Mouse (Mus musculus) layer of hippocampus, postnatal 14 days (tissue): Measurements from ENCODE around the gene Osbpl7. TPM values are rescaled to one million over a fixed set of nuclear protein-coding genes. Genes with fewer than 3 reads are reported as not detected.

Experiments used
- DNase-seq, 2 experiments: peaks; one replicate each; pipeline ENCODE4 v3.0.0; 2021 to 2022; ENCODE audit warnings: low spot score in 2 of 2, mixed read lengths in 1 of 2
- long read RNA-seq, 2 experiments: library from polyadenylated mRNA; stranded (forward); transcript quantifications; one replicate each; pipeline ENCODE4 v2.0.0; 2021
- total RNA-seq, 2 experiments: library from RNA; stranded (reverse); gene quantifications; 2 replicates each; pipeline ENCODE4 v1.2.3; 2021

The Osbpl7 gene
- total RNA-seq = 10 to 100 TPM; 15.1 to 16.2 TPM
- long read RNA-seq, experiment 1, partial matches to known transcripts = 1 of 8 reads
- long read RNA-seq, experiment 1, other reads (novel, unspliced or antisense) = 2 of 8 reads
- long read RNA-seq, experiment 2, partial matches to known transcripts = 2 of 12 reads
- long read RNA-seq, experiment 2, other reads (novel, unspliced or antisense) = 3 of 12 reads

DNA sequence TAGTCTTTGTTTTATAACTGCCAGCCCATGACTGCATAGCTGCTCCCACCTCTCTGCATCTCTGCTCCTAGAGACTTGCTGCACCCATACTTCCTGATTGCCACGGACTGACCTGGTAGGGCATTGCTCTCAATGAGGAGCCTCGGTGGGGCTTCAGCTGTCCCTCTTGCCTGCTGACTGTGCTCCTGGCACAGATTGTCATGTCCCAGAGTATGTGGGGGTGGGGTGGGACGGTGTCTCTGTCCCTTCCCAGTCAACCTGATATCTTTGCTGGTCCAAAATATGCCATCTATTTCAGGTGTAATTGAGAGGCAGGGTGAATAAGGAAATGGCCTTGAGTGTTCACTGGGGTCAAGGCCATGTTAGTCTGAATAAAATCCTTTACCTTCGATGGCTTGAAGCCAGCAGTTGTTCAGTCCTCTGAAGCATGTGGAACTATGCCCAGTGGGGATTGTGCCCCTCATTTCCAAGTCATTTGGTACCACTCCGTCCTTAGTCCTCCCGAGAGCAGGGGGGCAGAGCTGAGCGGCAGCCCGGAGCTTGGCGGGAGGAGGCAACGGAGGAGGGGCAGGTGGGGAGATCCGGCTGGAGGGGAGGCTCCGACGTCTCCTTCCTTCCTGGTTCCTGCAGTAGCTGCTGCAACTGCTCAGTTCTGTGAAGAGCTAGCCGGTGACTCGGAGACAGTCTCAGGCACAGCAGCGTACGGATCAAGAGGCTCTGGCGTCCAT, at the start of gene Osbpl7:
Gene Osbpl7, plus strand, starts transcription at position 413 of the 728 bp plus-strand sequence.
- DNase-seq = peak; percentile 69 to 77

DNA sequence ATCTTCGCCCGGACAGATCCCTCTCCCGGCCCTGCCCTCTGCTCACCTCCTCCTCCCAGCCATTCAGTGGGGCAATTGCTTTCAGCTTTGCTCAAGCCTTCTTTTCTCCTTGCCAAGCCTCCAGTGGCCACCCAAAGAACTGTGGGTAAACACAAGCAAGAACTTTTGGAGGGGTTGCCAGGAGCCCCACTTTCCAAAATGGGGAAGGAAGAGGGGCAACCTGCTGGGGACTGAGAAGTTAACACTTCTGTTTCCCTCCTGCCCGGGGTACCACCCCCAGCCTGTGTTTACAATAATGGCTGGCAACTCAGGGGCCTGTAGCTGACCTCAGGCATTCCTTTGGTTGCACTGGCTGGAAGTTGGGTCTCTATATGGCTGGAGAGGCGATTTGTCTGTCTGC, 47.3 kb upstream of the Osbpl7 start:
- no peak for DNase-seq

DNA sequence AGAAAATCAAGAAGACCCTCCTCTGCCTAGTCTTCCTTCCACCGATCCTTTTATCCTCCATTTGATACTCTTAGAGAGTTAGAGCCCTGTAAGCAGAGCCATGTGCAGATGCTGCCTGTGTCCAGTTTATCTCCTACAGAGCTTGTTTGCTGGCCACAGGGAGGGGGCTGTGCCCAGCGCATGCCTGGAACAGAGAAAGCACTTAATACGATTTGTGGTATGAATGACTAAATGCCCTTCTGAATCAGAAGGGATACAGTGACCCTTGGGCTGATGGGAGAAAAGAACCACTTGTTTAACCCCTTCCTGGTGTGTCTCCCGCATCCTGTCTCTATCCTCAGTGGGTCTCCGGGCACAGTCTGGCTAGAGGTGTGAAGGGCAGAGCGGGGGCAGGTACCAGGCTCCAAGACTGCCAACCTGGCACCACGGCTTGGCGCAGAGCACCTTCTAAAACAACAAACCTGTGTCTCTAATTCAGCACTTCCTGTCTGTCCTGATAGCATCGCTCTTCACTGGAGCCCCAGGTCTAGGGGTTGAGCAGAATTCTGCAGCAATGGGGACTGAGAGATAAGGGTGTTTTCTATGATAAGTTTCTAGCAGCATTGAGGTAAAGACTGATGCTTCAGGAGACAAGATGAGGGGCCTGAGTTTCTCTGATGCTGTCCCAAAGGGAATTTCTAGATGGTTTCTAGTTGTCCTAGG, 43.2 kb upstream of the Osbpl7 start:
- no peak for DNase-seq

DNA sequence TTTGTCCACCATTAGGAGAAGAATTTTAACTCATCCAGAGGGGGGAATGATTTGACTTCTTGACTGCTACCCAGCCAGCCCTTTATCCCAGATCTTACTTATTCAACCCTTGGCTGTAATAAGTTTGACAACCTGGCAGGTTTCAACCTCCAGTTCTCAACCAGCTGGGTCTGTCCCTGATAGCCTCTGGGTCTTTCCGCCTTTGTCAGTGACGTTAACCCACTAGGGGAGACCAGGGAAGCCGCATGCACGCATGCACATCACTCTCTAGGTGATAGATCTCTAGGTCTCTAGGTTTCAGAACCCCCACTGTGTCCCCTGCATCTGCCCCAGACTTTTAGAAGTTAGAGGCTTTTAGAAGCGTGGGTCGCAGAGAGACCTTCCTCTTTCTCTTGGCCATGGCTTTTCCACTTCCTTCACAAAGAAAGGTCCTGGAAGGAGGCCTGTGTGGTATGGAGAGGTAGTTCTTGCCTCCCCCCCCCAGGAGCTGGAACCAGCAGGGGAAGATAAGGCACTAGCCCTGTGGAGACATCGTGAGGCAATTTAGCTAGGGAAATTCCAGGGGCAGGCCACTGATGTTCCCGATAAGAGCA, 41.1 kb upstream of the Osbpl7 start:
- no peak for DNase-seq

DNA sequence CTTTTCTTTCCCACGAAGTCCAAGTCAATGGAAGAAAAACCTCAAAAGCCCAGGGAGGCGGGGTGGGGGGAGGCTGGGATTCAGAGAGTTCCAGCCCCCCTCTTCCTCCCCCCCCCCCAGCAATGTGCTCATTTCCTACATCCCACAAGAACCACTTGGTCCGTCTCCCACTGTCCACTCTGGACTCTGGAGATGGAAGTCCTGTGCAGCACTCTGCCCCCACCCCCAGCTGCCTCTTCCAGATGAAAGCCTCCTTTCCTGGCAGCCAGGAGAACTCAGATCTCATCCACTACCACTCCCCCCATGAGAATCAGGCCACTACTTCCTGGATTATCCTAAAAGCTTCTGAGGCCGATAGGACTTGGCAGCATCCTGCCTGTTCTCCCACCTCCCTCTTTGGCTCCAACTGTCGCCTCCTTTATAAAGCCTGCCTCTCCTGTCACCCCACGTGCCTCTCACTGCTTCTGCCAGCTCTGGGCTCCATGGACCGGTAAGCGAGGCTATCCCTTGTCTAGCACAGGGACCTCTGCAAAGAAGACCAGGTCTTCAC, 37.2 kb upstream of the Osbpl7 start, which contains the start of gene Sp6:
Gene Sp6, plus strand, starts transcription at position 274 of the 550 bp plus-strand sequence.
- no peak for DNase-seq

DNA sequence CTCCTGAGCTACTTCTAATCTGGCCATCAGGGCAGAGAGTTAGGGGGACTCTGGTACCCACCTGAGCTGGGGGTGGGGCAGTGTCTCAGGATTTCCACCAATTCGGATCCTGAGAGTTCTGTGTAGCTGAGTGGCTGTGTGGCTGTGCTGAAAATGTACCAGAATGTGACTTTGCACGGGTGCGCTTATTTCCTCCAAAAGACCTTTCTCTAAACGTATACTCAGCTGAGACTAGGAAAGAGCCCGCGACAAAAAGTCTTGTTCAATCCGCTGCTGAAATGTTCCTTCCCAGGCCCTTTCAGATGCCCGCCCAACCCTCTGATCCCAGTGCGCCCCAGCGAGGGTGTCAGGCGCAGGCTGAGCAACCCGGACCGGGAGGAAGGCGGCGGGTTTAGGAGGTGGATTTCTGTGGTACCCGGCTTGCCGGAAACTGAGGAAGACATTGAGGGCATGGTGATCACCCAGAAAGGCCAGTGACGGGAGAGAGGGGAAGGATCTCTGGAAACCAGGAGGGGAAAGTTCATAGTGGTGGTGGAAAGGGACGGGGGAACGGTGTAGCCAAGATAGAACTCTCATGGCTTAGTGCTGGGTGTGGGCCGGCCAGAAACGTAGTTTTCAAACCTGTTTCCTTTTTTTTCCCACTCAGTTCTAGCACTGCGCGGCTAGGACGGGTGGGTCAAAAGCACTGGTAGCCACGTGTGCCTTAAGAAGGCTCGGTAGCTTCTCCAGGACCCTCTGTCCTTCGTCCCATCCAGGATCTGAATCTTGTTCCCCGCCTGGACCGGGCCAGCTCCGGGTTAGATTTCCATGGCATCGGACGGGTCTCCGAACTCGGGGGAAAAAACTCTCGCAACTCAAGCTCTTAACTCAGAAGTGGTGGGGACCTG, 32.5 kb upstream of the Osbpl7 start:
- DNase-seq = no peak

DNA sequence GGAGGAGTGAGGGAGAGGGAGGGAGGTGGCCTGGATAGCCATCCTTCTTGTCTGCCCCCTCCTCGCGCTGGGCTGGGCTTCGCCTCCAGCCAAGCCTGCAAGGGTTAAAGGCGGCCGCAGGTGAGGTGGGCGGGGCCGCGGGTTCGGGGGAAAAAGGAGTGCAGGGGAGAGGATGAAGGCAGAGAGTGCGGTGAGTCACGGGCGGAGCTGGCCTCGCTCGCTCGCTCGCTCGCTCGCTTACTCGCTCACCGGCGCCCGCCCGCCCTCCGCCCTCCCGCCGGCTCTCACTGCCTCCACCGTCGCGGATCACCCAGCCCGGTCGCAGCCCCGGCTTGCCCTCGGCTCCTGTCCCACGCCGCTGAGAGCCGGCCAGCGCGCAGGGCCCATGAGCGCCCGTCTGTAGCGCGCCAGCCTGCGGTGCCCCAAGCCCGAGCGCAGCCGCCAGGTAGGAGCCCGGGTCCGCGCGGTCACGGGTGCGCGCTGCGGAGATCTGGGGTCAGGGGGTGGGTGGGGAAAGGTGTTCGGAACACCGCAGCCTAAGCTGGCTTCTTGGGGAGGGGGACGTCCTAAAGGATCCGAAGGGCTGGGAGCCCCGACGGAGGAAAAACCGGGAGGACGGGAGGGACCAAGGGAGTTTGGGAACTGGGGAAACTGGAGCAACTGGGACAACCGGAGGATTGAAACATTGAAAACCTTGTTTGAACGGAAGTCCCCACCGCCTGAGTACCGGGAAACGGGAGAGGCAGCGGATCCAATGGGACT, 31.7 kb upstream of the Osbpl7 start:
- DNase-seq = no peak

DNA sequence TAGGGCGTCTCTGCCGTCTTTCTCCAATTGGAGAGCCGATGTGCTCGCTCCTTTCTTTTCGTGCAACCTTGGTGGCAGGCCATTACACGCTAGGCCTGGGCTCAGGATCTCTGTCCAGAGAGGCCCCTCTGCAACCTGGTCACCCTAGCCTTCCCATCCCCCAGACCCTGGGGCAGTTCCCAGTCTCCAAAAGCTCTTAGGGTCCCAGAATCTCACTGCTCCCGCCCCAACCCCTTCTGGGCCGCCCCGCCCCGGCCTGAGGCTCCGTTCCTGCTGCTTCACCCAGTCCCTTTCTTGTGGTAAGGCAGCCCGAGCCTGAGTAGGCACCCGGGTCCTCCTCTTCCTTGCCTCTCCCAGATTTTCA, 31.1 kb upstream of the Osbpl7 start:
- DNase-seq = no peak

DNA sequence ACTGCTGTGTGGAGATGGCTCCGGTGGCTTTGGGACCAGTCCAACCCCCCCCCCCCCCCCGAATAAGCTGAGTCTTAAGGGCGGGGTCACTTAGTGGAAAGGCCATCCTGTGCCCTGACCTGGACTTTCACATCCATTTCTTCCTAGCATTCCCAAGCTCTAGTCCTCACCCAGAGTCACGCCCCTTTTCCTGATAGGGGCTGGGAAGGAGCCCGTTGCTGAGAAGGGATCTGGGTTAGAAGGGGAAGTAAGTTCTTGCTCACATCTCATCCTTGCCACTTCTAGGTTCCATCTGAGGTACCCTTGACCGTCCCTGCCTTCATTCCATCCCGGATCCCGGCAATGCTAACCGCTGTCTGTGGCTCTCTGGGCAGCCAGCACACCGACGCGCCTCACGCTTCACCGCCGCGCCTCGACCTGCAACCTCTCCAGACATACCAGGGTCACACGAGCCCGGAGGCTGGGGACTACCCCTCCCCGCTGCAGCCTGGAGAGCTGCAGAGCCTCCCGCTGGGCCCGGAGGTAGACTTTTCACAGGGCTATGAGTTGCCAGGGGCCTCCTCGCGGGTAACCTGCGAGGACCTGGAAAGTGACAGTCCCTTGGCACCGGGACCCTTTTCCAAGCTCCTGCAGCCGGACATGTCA, 29.2 kb upstream of the Osbpl7 start:
- DNase-seq = no peak

DNA sequence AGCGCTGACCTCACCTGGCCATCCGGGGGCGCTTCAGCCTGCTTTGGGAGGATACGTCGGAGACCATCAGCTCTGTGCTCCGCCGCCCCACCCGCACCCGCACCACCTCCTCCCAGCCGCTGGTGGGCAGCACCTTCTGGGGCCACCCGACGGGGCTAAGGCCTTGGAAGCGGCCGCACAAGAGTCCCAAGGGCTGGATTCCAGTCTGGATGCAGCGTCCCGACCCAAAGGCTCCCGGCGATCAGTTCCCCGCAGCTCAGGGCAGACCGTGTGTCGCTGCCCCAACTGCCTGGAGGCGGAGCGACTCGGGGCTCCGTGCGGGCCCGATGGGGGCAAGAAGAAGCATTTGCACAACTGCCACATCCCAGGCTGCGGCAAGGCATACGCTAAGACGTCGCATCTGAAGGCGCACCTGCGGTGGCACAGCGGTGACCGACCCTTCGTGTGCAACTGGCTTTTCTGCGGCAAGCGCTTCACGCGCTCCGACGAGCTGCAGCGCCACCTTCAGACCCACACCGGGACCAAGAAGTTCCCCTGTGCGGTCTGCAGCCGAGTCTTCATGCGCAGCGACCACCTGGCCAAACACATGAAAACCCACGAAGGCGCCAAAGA, 28.4 kb upstream of the Osbpl7 start:
- DNase-seq = peak; percentile 55 to 65

DNA sequence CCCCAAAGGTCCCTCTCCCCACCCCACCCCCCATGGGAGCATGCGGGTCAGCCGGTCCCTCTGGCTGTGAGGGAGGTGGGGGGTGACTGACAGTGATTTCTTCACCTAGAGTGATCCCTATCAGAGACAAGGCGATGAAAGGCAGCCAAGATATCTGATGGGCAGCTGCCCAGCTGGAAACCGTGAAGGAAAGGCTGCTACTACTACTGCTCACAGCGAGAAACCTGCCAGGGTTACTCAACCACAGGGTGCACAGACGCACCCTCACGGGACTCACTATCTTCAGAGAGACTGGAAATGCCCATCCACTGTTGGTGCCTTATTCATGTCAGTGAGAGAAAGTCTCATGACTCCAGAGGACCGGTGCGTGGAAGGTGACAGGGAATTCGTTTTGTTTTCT, 25.5 kb upstream of the Osbpl7 start:
- DNase-seq = no peak

DNA sequence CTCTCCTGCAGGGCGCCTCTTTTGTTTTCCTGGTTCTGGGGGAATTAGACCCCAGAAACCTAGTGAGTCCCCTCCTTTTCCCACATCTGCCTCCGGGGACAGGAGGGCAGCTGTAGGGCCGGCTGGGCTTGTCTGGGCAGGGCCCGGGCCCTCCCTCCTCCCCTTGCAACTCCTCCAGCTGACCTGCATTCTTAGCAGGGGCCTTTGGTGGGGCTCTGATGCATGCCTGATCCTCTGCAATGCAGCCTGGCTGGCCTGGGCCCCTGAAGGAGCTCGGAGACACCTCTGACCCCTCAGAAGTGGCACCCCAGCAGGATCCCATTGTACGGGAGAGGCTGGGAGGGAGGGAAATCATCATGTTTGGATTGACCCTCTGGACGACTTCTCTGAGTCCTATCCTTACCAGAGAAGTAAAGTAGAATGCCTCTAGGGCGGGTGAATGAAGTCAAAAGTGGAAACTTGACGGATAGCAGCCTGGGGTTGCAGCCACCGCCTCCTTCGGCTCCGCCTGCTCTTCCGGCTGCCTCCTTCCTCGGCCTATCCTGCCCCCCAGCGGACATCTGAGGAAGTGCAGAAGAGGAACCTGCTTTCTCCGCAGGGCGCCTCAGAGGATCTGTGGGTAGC, 24.6 kb upstream of the Osbpl7 start:
- DNase-seq = peak; percentile 76 to 79

DNA sequence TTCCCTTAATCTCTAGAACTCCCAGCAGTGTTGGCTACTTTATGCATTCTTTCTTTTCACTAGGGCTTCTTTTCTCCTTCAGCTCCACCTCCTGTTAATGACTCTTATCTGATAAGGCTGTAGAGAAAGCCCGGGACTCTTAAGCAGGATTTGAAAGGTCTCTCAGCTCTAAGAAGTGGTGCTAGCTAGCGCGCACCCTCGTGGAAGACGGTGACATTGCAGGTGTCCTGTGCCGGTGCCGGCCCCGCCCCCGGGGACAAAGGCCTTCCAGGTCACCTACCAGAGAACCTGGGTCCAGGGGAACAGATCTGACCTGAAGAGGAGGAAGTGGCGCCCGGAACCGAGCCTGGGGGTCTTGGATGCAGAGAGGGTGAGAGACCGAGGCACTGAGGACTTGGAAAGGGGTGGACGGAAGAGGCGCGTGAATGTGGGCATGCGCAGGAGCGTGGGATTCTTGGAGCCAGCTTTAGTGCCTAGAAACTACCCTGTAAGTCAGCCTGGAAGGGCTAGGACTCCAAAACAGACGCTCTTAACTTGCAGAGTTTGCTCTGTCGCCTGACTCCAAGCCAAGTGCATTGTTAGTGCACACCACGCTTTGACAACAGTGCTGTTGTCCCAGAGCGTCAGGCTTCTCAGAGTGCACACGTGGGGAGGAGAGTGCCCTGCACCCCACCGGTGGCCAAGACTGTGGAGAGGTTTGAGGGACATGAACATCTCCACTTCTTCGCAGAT, 20.6 kb upstream of the Osbpl7 start, which contains the start of gene Scrn2:
Gene Scrn2, plus strand, starts transcription at position 253 of the 732 bp plus-strand sequence.
- peak; percentile 63 to 70 for DNase-seq

DNA sequence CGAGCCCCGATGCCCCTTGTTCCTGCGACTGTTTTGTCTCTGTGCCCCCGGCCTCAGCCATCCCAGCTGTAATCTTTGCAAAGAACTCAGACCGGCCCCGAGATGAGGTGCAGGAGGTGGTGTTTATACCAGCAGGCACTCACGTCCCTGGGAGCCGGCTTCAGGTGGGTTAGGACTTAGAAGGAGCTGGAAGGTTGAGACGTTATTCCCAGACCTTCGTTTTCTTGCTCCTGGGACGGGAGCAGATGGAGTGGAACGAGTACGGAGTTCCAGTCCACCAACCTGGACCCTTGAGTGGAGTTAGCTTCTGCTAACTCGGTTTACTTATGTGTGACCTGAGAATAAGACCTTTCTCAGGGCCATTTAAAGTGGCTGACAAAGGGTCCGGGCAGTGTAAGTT, 20.0 kb upstream of the Osbpl7 start:
- DNase-seq = no peak

DNA sequence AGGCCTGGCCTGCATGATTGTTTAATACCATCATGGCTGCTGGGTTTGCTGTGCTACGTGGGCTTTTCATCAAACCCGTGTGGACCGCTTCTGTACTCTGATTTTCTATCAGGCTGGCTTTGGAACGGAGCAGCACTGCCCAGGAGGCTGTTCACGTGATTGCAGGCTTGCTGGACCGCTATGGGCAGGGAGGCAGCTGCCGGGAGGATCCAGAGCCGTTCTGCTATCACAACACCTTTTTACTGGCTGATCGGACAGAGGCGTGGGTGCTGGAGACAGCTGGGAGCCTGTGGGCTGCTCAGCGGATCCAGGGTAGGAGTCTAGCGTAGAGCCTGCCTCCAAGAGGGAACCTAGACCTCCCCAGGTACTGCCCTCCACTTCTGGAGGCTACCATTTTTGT, 18.5 kb upstream of the Osbpl7 start:
- no peak for DNase-seq

DNA sequence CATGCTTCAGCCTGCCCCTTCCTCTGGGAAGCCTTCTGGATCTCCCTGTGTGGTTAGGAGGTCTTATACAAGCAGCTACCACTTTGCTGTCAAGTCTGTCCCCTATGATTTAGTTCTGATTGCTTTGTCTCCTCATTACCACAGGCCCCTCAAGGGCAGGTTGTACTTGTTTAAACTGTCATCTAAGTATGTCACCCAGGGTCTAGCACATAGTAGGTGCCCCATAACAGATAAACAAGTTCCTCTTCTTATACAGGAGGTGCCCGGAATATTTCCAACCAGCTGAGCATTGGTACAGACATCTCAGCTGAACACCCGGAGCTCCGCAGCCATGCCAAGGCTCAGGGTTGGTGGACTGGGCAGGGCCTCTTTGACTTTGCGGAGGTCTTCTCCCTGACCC, 17.9 kb upstream of the Osbpl7 start:
- DNase-seq = no peak

DNA sequence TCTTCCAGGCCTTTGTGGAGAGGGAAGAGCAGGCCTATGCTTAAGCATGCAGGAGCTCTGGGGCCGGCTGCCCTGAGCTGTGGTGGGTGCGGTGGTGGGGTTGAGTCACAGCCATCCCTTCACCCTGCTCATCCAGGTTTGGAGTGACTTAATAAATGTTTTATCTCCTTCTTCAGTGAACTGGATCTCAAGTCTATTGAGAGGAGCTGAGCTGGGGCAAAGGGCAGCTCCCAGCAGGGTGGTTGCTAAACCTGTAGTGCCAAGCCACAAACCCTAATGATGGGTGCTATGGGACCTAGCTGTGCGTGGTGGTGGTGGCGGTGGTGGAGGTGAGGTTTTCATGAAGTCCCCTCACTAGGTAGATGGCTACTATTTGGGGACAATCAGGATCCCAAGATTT, 16.6 kb upstream of the Osbpl7 start:
- no peak for DNase-seq

DNA sequence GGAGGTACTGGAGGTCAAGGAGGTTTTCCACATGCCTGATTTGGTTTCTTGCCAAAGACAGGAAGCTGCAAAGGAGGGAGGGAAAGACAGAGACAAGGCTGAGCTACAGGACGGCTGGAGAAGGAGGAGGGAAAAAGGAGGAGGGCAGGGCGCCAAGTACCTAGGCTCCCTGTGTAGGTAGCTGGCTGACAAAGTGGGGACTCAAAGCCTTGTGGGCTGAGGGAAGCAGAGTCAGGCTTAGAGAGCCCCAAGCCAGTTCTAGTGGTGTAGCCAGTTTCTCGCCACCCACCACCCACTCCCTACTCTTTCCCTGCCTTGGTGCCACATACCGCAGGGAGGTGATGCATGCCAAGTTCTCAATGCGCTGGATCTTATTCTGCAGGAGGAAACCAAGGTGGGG, 14.3 kb upstream of the Osbpl7 start:
- DNase-seq = no peak
